Mouse (Mus musculus) kidney, postnatal 0 days (tissue): ENCODE results near the gene Syne2. TPM values are rescaled to one million over a fixed set of nuclear protein-coding genes. Genes with fewer than 3 reads are reported as not detected.

Experiments used
- ATAC-seq: fragments of 200-750 bp; cut with Nextera tagmentation; replicated peaks from 2 replicates; pipeline ENCODE4 v1.8.0; 2017; ENCODE audit warnings: low read depth, moderate number of reproducible peaks, moderate TSS enrichment, moderate library complexity; ENCODE audit not compliant: low FRiP score
- DNase-seq: peaks from one replicate; pipeline ENCODE4 v3.0.0-alpha.2; 2016; ENCODE audit warnings: low spot score
- H3K27ac ChIP-seq: fragments of 300-500 bp; sonication (generic); 2 replicates; pipeline ENCODE4 v1.5.1; 2014; ENCODE audit warnings: mild to moderate bottlenecking
- H3K27me3 ChIP-seq: fragments of 300-500 bp; sonication (generic); 2 replicates; pipeline ENCODE4 v1.6.1; 2014; ENCODE audit warnings: low read length, mixed read lengths; ENCODE audit not compliant: insufficient read depth
- H3K36me3 ChIP-seq: fragments of 300-500 bp; sonication (generic); 2 replicates; pipeline ENCODE4 v1.6.1; 2014; ENCODE audit warnings: low read length, mixed read lengths; ENCODE audit not compliant: insufficient read depth
- H3K4me1 ChIP-seq: fragments of 300-500 bp; sonication (generic); replicated peaks from 2 replicates; pipeline ENCODE4 v1.6.1; 2014; ENCODE audit warnings: antibody characterized with exemption, low read length, mixed read lengths; ENCODE audit not compliant: insufficient read depth
- H3K4me2 ChIP-seq: fragments of 300-500 bp; sonication (generic); 2 replicates; pipeline ENCODE4 v1.6.1; 2014; ENCODE audit warnings: mild to moderate bottlenecking, low read length, moderate library complexity, mixed read lengths
- H3K4me3 ChIP-seq: fragments of 300-500 bp; sonication (generic); replicated peaks from 2 replicates; pipeline ENCODE4 v1.5.1; 2014; ENCODE audit warnings: low read depth, low read length
- H3K9ac ChIP-seq: fragments of 300-500 bp; sonication (generic); 2 replicates; pipeline ENCODE4 v1.6.1; 2014; ENCODE audit warnings: low read depth, low read length
- H3K9me3 ChIP-seq: fragments of 300-500 bp; sonication (generic); replicated peaks from 2 replicates; pipeline ENCODE4 v1.6.1; 2016; ENCODE audit warnings: low read length, inconsistent platforms, mixed read lengths
- CTCF ChIP-seq: IDR thresholded peaks from 2 replicates; pipeline ENCODE4 v1.5.1; 2016; ENCODE audit warnings: antibody characterized with exemption, low read depth, mild to moderate bottlenecking, moderate library complexity
- WGBS: fragments of 180-500 bp; shearing (Covaris S2); extraction: QIAGEN DNeasy Blood & Tissue Kit; methylation state at CpG from one replicate; pipeline ENCODE4 v1.1.7; 2014; 5-methylcytosine and 5-hydroxymethylcytosine counted together
- polyA plus RNA-seq: library from polyadenylated mRNA; unstranded; fragments of >200 nt; fragmentation: Nextera tagmentation; extraction: Ambion mirVana; gene quantifications from 2 replicates; pipeline ENCODE4 v1.2.1, GENCODE M21; 2015

Gene Syne2
- polyA plus RNA-seq, 1 experiment from 2014 or later = 37.2 TPM

DNA sequence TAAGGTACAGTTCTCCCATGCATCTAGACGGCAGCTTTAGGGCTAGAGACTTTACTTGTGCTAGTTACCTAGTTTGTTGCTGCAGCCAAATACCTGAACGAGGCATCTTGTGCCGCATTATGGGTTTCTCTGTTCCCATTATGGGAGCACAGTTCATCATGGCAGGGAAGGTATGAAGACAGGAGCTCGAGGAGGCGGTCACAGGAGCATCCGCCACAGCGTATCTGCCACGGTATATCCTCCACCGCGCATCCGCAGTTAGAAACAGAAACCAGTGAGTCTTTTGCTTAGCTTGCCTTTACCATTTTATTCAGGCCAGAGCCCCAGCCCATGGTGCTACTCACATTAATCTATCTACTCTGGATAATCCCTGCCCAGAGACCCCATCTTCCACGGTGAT, 70.8 kb downstream of the Syne2 start:
- no peak overlapping the region for H3K9ac ChIP-seq
- no peak overlapping the region for H3K27ac ChIP-seq
- H3K4me2 ChIP-seq = no peak overlapping the region
- H3K9me3 ChIP-seq = no peaks in the 10 kb centered on the region
- TF ChIP-seq CTCF = no peak
- H3K36me3 ChIP-seq = peaks cover 24% of the 10 kb centered on the region; the same call in 1 of the 2 replicates
- DNase-seq (no peak), ATAC-seq (no peak)
- no peaks in the 10 kb centered on the region for H3K27me3 ChIP-seq
- 93% methylated on average over 12 of the region's 12 CpGs for WGBS
- no peaks in the 10 kb centered on the region for H3K4me1 ChIP-seq
- H3K4me3 ChIP-seq = no peak overlapping the region

DNA sequence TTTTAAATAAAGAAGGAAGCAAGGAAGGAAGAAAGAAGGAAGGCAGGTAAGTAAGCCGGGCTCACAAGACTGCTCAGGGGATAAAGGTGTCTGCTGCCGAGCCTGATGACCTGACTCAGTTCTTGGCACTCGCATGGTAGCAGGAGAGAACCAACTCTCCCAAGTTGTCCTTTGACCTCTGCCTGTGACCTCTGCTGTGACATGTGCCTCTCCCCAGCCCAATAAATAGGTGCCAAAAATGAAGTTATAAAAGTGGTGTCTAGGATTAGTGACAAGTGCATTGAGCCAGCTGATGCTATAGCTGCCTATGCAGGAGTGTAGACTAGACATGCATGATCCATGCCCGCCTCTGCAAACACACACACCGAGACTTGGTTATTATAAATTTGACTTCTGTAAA, 73.3 kb downstream of the Syne2 start:
- no peak overlapping the region for H3K27ac ChIP-seq

DNA sequence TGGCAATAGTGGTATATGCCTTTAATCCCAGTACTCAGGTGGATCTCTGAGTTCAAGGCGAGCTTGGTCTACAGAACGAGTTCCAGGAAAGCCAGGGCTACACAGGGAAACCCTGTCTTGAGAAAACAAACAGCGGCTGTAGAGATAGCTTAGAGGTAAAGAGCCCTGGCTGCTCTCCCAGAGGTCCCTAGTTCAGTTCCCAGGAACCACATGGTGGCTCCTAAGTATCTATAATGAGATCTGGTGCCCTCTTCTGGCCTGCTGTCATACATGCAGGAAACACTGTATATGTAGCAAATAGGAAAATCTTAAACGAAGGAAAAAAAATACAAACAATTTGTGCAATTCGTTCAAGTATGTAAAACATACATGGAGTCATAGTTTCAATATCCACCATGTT, 75.5 kb downstream of the Syne2 start:
- DNase-seq = peak; percentile 43
- no peak overlapping the region for H3K27ac ChIP-seq
- TF ChIP-seq CTCF = peak; percentile 69
- WGBS = 75% methylated on average over 5 of the region's 5 CpGs
- no peaks in the 10 kb centered on the region for H3K4me1 ChIP-seq
- no peak overlapping the region for H3K4me2 ChIP-seq
- H3K36me3 ChIP-seq = peaks cover 25% of the 10 kb centered on the region; the same call in 1 of the 2 replicates
- H3K9ac ChIP-seq = no peak overlapping the region
- no peak overlapping the region for H3K4me3 ChIP-seq
- no peaks in the 10 kb centered on the region for H3K9me3 ChIP-seq
- no peak for ATAC-seq
- no peaks in the 10 kb centered on the region for H3K27me3 ChIP-seq

More for the DNA sequence above, 73.3 kb downstream of the Syne2 start:
- no peaks in the 10 kb centered on the region for H3K4me1 ChIP-seq
- no peaks in the 10 kb centered on the region for H3K27me3 ChIP-seq
- 87% methylated on average over 5 of the region's 5 CpGs for WGBS
- no peak overlapping the region for H3K9ac ChIP-seq
- H3K4me2 ChIP-seq = no peak overlapping the region
- no peaks in the 10 kb centered on the region for H3K9me3 ChIP-seq
- ATAC-seq = no peak
- peaks cover 23% of the 10 kb centered on the region; the same call in 1 of the 2 replicates for H3K36me3 ChIP-seq
- no peak overlapping the region for H3K4me3 ChIP-seq
- DNase-seq = no peak
- no peak for TF ChIP-seq CTCF

DNA sequence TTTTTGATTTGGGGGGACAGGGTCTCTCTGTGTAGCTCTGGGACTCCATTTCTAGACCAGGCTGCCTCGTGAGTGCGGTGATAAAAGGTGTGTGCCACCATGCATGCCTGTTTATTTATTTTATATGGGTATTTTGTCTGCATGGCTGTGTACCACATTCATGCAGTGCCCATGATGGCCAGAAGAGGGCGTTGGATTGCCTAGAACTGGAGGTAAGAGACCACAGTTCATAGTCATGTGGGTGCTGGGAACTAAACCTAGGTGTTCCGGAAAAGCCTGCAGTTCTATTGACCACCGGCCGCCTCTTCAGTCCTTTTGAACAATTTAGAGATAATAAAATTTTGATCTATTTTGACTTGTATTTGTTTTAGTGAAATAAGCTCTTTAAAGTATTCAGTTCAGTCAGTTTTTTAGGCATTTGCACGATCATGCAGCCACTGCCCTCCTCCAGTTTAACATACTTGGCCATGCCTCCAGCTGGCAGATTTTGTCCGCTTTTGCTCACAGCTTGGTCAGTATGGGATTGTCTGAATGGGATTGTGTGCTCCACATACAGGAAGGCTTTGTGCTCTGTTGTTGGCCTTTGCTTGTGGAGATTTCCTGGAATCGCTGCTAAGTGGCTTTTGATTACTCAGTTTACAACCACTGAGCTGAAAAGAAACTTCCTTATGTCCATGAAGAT, 76.5 kb downstream of the Syne2 start:
- no peak for DNase-seq
- Histone ChIP-seq H3K27ac (no peak overlapping the region), H3K27me3 (no peaks in the 10 kb centered on the region), H3K4me2 (no peak overlapping the region), H3K4me3 (no peak overlapping the region), H3K36me3 (peaks cover 27% of the 10 kb centered on the region), H3K9me3 (no peaks in the 10 kb centered on the region), H3K4me1 (no peaks in the 10 kb centered on the region), H3K9ac (no peak overlapping the region)
- TF ChIP-seq CTCF = peak; percentile 53
- ATAC-seq = no peak
- WGBS = 75% methylated on average over 9 of the region's 9 CpGs

DNA sequence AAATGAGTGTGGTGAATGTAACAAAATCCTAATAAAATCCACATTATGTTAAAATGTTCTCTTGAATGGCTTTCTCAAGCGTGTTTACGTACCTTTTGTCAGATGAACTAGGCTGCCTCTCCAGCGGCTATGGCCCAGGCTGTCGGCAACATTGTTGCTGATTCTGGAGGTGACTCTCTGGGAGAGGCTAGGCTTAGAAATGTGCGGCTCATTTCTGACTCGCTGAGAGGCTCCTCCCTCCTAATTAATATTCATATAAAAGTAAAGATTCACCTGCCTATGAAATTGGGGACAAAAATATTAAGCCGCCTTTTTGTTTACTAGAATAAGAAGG, 77.0 kb downstream of the Syne2 start:
- H3K36me3 ChIP-seq = peaks cover 27% of the 10 kb centered on the region

DNA sequence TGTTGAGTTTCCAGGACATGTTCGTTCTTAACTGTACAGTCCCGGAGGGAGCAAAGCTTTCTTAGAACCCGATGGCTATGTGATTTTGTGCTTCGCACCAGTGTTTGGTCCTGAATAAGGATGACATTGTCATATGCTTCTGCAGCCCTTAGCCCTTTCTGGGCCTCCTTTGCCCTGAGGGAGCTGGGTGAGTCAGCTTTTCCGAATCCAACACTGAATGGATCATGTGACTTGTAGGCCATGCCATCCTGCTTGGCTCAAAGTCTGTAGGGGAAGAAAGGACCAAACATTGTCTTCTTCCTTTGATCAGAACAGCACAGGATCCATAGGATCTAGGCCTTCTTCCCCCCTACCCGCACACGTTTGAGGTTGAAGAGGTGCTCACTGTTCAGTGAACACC, 79.9 kb downstream of the Syne2 start:
- no peaks in the 10 kb centered on the region for H3K4me1 ChIP-seq
- H3K36me3 ChIP-seq = peaks cover 29% of the 10 kb centered on the region
- no peak overlapping the region for H3K9ac ChIP-seq
- H3K27me3 ChIP-seq = no peaks in the 10 kb centered on the region
- WGBS = 94% methylated on average over 7 of the region's 7 CpGs
- no peak for DNase-seq
- H3K27ac ChIP-seq = no peak overlapping the region
- no peak overlapping the region for H3K4me3 ChIP-seq
- no peaks in the 10 kb centered on the region for H3K9me3 ChIP-seq
- no peak for TF ChIP-seq CTCF
- H3K4me2 ChIP-seq = no peak overlapping the region
- no peak for ATAC-seq

More for the DNA sequence above, 77.0 kb downstream of the Syne2 start:
- Histone ChIP-seq H3K4me3 (no peak overlapping the region), H3K27ac (no peak overlapping the region), H3K27me3 (no peaks in the 10 kb centered on the region), H3K9ac (no peak overlapping the region), H3K9me3 (no peaks in the 10 kb centered on the region), H3K4me1 (no peaks in the 10 kb centered on the region), H3K4me2 (no peak overlapping the region)
- no peak for ATAC-seq
- 78% methylated on average over 7 of the region's 7 CpGs for WGBS
- DNase-seq = no peak
- TF ChIP-seq CTCF = no peak

DNA sequence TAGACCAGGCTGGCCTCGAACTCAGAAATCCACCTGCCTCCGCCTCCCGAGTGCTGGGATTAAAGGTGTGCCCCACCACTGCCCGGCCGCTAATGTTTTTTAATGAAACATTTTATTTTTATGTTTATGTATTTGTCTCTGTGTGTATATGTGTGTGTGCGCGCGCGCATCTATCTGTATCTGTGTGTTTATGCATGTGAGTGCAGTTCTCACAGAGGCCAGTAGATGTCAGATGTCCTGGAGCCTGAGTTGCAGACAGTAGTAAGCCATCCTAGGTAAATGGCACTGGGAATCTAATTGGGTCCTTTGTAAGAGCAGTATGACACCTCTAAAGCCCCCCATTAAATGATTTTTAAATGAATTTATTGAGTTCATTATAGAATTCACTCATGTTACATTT, 83.8 kb downstream of the Syne2 start:
- WGBS = 96% methylated on average over 9 of the region's 9 CpGs
- no peak for ATAC-seq

More for the DNA sequence above, 83.8 kb downstream of the Syne2 start:
- Histone ChIP-seq H3K4me2 (no peak overlapping the region), H3K36me3 (peaks cover 36% of the 10 kb centered on the region), H3K4me1 (no peaks in the 10 kb centered on the region), H3K9ac (no peak overlapping the region), H3K27me3 (no peaks in the 10 kb centered on the region), H3K4me3 (no peak overlapping the region), H3K9me3 (no peaks in the 10 kb centered on the region), H3K27ac (no peak overlapping the region)
- peak; percentile 29; the same call in 1 of the 2 replicates for TF ChIP-seq CTCF
- DNase-seq = no peak
